Comparison of ENCODE assay signal across 34 mouse cellular contexts in the genomic region with DNA sequence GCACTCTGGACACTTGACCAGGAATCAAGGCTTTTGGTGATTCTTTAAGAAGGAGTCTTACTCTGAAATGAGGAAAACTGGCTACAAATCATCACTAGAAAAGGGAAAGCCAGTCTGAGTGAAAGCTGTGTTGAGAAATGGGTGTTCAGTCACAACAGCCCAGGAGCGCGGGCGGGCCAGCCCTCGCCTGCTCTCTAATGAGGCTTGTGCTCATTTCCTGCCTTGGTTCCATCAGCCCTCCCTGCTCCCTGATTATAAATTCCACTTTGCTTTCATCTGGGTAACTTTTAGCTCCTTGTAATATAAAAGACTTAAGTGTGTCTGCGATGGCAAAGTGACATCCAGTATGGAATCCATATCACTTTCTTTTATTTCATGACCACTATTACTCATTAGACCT.
A peak's percentile ranks its signal among the peaks of the same experiment; 100 is the strongest.
DNase-seq lines count a peak whose midpoint lies in the region; ATAC-seq and TF ChIP-seq lines count a peak whose summit lies in the region.
"Had no signal": no experiment of that assay in that cellular context is flagged by ENCODE, and none has a peak within 500 bp of the region (broad histone marks: within the 10 kb centered on the region; RNA-seq: fewer than 3 reads in every experiment).

No protein-coding gene starts in this region.

- 32% methylated on average over 5 of the region's 5 CpGs for WGBS in kidney, embryonic 16.5 days
- WGBS in embryonic facial prominence, embryonic 10.5 days = 83% methylated on average over 5 of the region's 5 CpGs

- H3K4me2 ChIP-seq in kidney, embryonic 16.5 days (replicated peaks; ENCODE audit: low read depth, low read length) = no peak overlapping the region
- H3K4me2 ChIP-seq: embryonic facial prominence, embryonic 13.5 days; forebrain, embryonic 15.5 days; heart, embryonic 11.5 days; limb, embryonic 15.5 days; liver, embryonic 13.5 days; midbrain, embryonic 12.5 days had no signal

- no peaks in the 10 kb centered on the region for H3K36me3 ChIP-seq in kidney, embryonic 16.5 days (ENCODE audit: insufficient read depth, low read length)
- H3K36me3 ChIP-seq in embryonic facial prominence, embryonic 10.5 days (replicated peaks) = no peaks in the 10 kb centered on the region
- H3K36me3 ChIP-seq: embryonic facial prominence, embryonic 13.5 days; forebrain, embryonic 10.5 days; forebrain, embryonic 15.5 days; limb, embryonic 15.5 days; liver, embryonic 13.5 days; midbrain, embryonic 12.5 days had no signal

- no peak for DNase-seq in gastrocnemius, adult 2 months
- DNase-seq in gastrocnemius, postnatal 10 days = no peak
- peak; percentile 51 for DNase-seq in kidney, postnatal 10 days
- DNase-seq in layer of hippocampus, adult 9-11 months = peak; percentile 43
- no peak for DNase-seq in layer of hippocampus, postnatal 10 days (ENCODE audit: low spot score in 2 of 2)
- DNase-seq in forelimb bud, embryonic 11.5 days (ENCODE audit: low read depth, low spot score) = peak; percentile 55
- DNase-seq in embryonic facial prominence, embryonic 10.5 days (ENCODE audit: low spot score) = no peak
- DNase-seq: adrenal gland, postnatal 10 days; cerebellum, adult 11 months; cerebellum, adult 9-11 months; embryo, embryonic 11 days; gastrocnemius, postnatal 25 days; heart, adult 18-20 months; heart, postnatal 4 days; liver, embryonic 13.5 days; lung, adult 18-20 months; lung, postnatal 4 days; right cerebral cortex, postnatal 4 days; thymus, adult 18-20 months; thymus, postnatal 36 days had no signal

- TF ChIP-seq CTCF in gastrocnemius, adult 2 months (IDR thresholded peaks at IDR 0.05) = no peak

- ATAC-seq in kidney, embryonic 16.5 days (ENCODE audit: low FRiP score, low TSS enrichment) = no peak
- ATAC-seq: forebrain, embryonic 15.5 days; hindbrain, embryonic 16.5 days; intestine, embryonic 16.5 days; lung, postnatal 0 days; Patski had no signal

- no peaks in the 10 kb centered on the region for H3K27me3 ChIP-seq in kidney, embryonic 16.5 days (ENCODE audit: insufficient read depth, low read length)
- no peaks in the 10 kb centered on the region for H3K27me3 ChIP-seq in embryonic facial prominence, embryonic 10.5 days (replicated peaks; ENCODE audit: low read depth, poor library complexity, severe bottlenecking)
- H3K27me3 ChIP-seq: embryonic facial prominence, embryonic 13.5 days; forebrain, embryonic 15.5 days; limb, embryonic 15.5 days; liver, embryonic 13.5 days; midbrain, embryonic 12.5 days; Patski had no signal

- H3K4me3 ChIP-seq in gastrocnemius, adult 2 months = no peak overlapping the region
- H3K4me3 ChIP-seq in kidney, embryonic 16.5 days (ENCODE audit: low read length) = no peak overlapping the region
- H3K4me3 ChIP-seq in embryonic facial prominence, embryonic 10.5 days = no peak overlapping the region
- H3K4me3 ChIP-seq: embryonic facial prominence, embryonic 13.5 days; forebrain, embryonic 10.5 days; forebrain, embryonic 15.5 days; left cerebral cortex, adult 2 months; limb, embryonic 15.5 days; liver, embryonic 13.5 days; megakaryocyte, embryonic 14.5 days; midbrain, embryonic 12.5 days had no signal

- peak overlapping the region; percentile 28; the same call in 1 of the 2 replicates for H3K27ac ChIP-seq in gastrocnemius, adult 2 months
- no peak overlapping the region for H3K27ac ChIP-seq in kidney, embryonic 16.5 days (ENCODE audit: low read length)
- no peak overlapping the region for H3K27ac ChIP-seq in embryonic facial prominence, embryonic 10.5 days (replicated peaks)
- H3K27ac ChIP-seq: embryonic facial prominence, embryonic 13.5 days; forebrain, embryonic 10.5 days; forebrain, embryonic 15.5 days; left cerebral cortex, adult 2 months; limb, embryonic 15.5 days; liver, embryonic 13.5 days; midbrain, embryonic 12.5 days; stomach, postnatal 0 days had no signal

- H3K4me1 ChIP-seq in kidney, embryonic 16.5 days (ENCODE audit: insufficient read depth, low read length) = peaks cover 35% of the 10 kb centered on the region
- H3K4me1 ChIP-seq in embryonic facial prominence, embryonic 10.5 days = peaks cover 50% of the 10 kb centered on the region

- intact Hi-C loops in gastrocnemius, adult 2 months (cut with DNase I) = no loop called here

- H3K9me3 ChIP-seq in kidney, embryonic 16.5 days (ENCODE audit: low read length) = no peaks in the 10 kb centered on the region
- H3K9me3 ChIP-seq in embryonic facial prominence, embryonic 10.5 days = no peaks in the 10 kb centered on the region
- H3K9me3 ChIP-seq: embryonic facial prominence, embryonic 13.5 days; forebrain, embryonic 10.5 days; forebrain, embryonic 15.5 days; limb, embryonic 15.5 days; liver, embryonic 13.5 days; megakaryocyte, embryonic 14.5 days; midbrain, embryonic 12.5 days had no signal

- H3K9ac ChIP-seq in kidney, embryonic 16.5 days (replicated peaks; ENCODE audit: low read length) = no peak overlapping the region
- H3K9ac ChIP-seq: embryonic facial prominence, embryonic 13.5 days; forebrain, embryonic 15.5 days; limb, embryonic 15.5 days; liver, embryonic 13.5 days; midbrain, embryonic 12.5 days had no signal

Comparison
In these comparisons a context has a peak if more than half of its experiments do, and no peak if none do; other contexts are left out.
1. DNase-seq: peak in kidney, postnatal 10 days (single experiment), layer of hippocampus, adult 9-11 months (single experiment) and forelimb bud, embryonic 11.5 days (single experiment); none in gastrocnemius, adult 2 months (single experiment), gastrocnemius, postnatal 10 days (single experiment), layer of hippocampus, postnatal 10 days (0 of 2) and embryonic facial prominence, embryonic 10.5 days (single experiment).